ENCODE assay signal across 7 mouse cellular contexts in the genomic region with DNA sequence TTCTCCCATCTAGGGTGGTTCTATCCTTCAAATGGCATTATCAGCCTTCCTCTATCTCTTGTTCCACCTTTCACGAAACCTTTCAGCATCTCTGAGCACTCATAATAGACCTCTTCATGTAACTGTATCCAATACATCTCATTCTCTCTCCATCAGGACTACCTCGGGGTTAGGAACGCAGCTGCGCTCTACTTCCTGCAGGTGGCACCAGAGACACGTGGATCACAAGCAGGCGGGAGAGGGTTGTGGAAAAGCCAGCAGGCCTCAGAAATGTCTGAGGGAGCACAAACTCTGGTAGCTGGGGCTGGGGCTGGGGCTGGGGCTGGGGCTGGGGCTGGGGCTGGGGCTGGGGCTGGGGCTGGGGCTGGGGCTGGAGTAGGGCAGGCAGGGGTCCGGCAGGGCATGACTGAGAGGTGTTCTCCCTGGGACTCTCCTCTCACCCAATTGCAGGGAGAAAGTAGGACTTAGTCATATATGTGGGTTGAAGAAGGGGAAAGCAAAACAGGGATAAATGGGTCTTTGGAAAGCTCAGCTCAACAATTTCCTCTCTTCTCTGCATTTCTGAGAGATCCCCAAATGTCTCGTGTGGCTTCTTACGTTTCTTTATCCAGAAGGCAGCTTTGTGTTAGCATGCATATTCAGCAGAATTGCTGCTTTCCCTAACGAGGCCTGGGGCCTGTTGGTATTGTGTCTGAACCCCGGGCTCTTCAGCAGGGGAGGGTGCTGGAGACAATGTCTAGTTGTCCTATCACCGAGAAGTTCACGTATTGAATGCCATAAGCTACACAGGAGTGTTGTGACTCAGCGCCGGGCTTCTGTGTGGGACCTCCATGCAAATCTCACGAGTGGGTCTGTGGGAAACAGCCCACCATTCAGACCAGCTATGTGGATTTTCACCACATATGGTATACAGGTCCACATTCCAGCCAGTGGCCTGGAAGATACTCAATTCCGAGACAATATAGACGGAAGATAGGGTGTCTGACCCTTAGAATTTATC. TPM values are rescaled to one million over a fixed set of nuclear protein-coding genes. Genes with fewer than 3 reads are reported as not detected.
DNase-seq lines count a peak whose midpoint lies in the region; ATAC-seq and TF ChIP-seq lines count a peak whose summit lies in the region.

No protein-coding gene starts in this region.

- peak; percentile 70 to 78 for DNase-seq in cerebellum, postnatal 36 days
- DNase-seq in gastrocnemius, adult 2 months, result peak; percentile 82
- peak; percentile 88 for DNase-seq in induced T-regulatory cell, adult 2 months (ENCODE audit: low read depth)
- DNase-seq in left cerebral cortex, adult 2 months (ENCODE audit: extremely low spot score in 1 of 2, low spot score in 2 of 2), result peak; percentile 77 to 80
- DNase-seq in midbrain, embryonic 11.5 days (ENCODE audit: low spot score, missing footprints), result peak; percentile 92
- DNase-seq in right cerebral cortex, postnatal 4 days, result peak; percentile 80

- H3K27ac ChIP-seq in gastrocnemius, adult 2 months, result no peak overlapping the region; the same call in 1 of the 2 replicates
- H3K27ac ChIP-seq in left cerebral cortex, adult 2 months, result no peak overlapping the region
- no peak overlapping the region for H3K27ac ChIP-seq in midbrain, embryonic 11.5 days (ENCODE audit: low read depth, low read length)

- H3K4me1 ChIP-seq in midbrain, embryonic 11.5 days (ENCODE audit: control insufficient read depth, insufficient read depth, low read length), result no peaks in the 10 kb centered on the region

- intact Hi-C loops in gastrocnemius, adult 2 months (cut with DNase I), result loop anchor here (5.0 kb wide), 4 partner anchors 52 to 597 kb away; a partner anchor contains a TSS
- intact Hi-C loops in left cerebral cortex, adult 2 months (cut with DNase I), result loop anchor here (5.0 kb wide), 2 partner anchors 347 to 597 kb away; a partner anchor contains a TSS

- 53% methylated on average over 18 of the region's 18 CpGs for WGBS in midbrain, embryonic 11.5 days

- H3K27me3 ChIP-seq in midbrain, embryonic 11.5 days (ENCODE audit: control insufficient read depth, insufficient read depth, low read length), result no peaks in the 10 kb centered on the region

- H3K9me3 ChIP-seq in midbrain, embryonic 11.5 days (ENCODE audit: control insufficient read depth, low read length), result no peaks in the 10 kb centered on the region

- H3K4me3 ChIP-seq in gastrocnemius, adult 2 months, result no peak overlapping the region
- no peak overlapping the region for H3K4me3 ChIP-seq in left cerebral cortex, adult 2 months
- no peak overlapping the region for H3K4me3 ChIP-seq in midbrain, embryonic 11.5 days (ENCODE audit: low read depth, low read length)

- 0 out of 2 replicates have a peak overlapping the region, but pooled peaks have one; percentile 5 for H3K9ac ChIP-seq in midbrain, embryonic 11.5 days (ENCODE audit: low read length)

- H3K4me2 ChIP-seq in midbrain, embryonic 11.5 days, result no peak overlapping the region

- no peaks in the 10 kb centered on the region for H3K36me3 ChIP-seq in midbrain, embryonic 11.5 days (ENCODE audit: control insufficient read depth, insufficient read depth, low read length)

- peak; percentile 78 for ATAC-seq in activated CD4-positive, CD25-positive, alpha-beta regulatory T cell, adult 4 months
- peak; percentile 84 for ATAC-seq in midbrain, embryonic 11.5 days (ENCODE audit: low FRiP score)

- peak; percentile 86 for TF ChIP-seq CTCF in gastrocnemius, adult 2 months (IDR thresholded peaks at IDR 0.05)
- peak; percentile 82 for TF ChIP-seq CTCF in left cerebral cortex, adult 2 months (IDR thresholded peaks at IDR 0.05)

RNA-seq across cellular contexts. Expression of a gene that starts 22.9 kb away (rescaled TPM):
- not detected for polyA plus RNA-seq in activated CD4-positive, CD25-positive, alpha-beta regulatory T cell, adult 4 months (2017; shearing (Covaris generic))
- 1 to 10 TPM in 1 of 2 experiments, under 1 TPM in 1; 0.61 to 1.9 TPM for total RNA-seq in gastrocnemius, adult 2 months (2021)
- 1 to 10 TPM; 1.1 to 1.2 TPM for total RNA-seq in left cerebral cortex, adult 2 months (2021)
- 1.3 and 1.5 TPM in 2 replicates for polyA plus RNA-seq in midbrain, embryonic 11.5 days (2014; fragmentation: Nextera tagmentation; extraction: Ambion mirVana)

RNA-seq across cellular contexts. Expression of a gene that starts 44.4 kb away (rescaled TPM):
- polyA plus RNA-seq in activated CD4-positive, CD25-positive, alpha-beta regulatory T cell, adult 4 months (2017; shearing (Covaris generic)), result 1 to 10 TPM; 1.2 TPM
- not detected for total RNA-seq in gastrocnemius, adult 2 months (2021)
- under 1 TPM; 0.26 to 0.27 TPM for total RNA-seq in left cerebral cortex, adult 2 months (2021)
- polyA plus RNA-seq in midbrain, embryonic 11.5 days (2014; fragmentation: Nextera tagmentation; extraction: Ambion mirVana), result not detected in 2 replicates
